Mouse (Mus musculus): ENCODE results near the gene L1cam. TPM values are rescaled to one million over a fixed set of nuclear protein-coding genes. Genes with fewer than 3 reads are reported as not detected.

L1cam gene
- polyA plus RNA-seq, 1 experiment from 2014 or later = 66.5 TPM

GRCm38 (mm10) chrX:73816596-73817314, 79.2 kb downstream of the L1cam start:
- no peaks in the 10 kb centered on the region for H3K9me3 ChIP-seq
- H3K9ac ChIP-seq (replicated peaks) = no peak overlapping the region
- peaks cover 9% of the 10 kb centered on the region; the same call in 1 of the 2 replicates for H3K4me1 ChIP-seq
- no peak overlapping the region for H3K4me2 ChIP-seq (replicated peaks)
- H3K4me3 ChIP-seq = no peak overlapping the region
- no peaks in the 10 kb centered on the region for H3K36me3 ChIP-seq
- ATAC-seq (replicated peaks) = no peak
- no peak overlapping the region for H3K27ac ChIP-seq (replicated peaks)
- WGBS = 55% methylated on average over 3 of the region's 3 CpGs
- H3K27me3 ChIP-seq = no peaks in the 10 kb centered on the region

DNA sequence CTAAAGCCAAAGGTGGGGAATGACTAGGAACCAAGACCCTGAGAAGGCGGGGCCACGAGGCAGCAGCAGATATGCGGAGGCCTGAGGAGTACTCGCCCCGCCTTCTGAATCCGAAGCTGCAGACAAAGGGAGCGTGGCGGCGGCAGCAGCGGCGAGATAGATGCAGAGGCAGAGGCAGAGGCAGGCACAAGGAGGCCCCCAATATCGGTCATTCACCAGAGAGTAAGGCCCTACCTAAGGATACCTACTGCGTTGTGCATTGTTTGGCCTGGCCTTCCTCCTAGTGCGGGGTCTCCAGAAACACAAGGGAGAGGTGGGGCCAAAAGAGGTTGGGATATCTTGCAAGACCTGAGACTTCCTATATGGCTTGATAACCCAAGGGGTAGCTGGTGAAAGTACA, 80.8 kb downstream of the L1cam start:
- no peaks in the 10 kb centered on the region for H3K9me3 ChIP-seq
- H3K27ac ChIP-seq (replicated peaks) = peak overlapping the region; percentile 66
- peak overlapping the region; percentile 56 for H3K9ac ChIP-seq (replicated peaks)
- WGBS = 17% methylated on average over 14 of the region's 14 CpGs
- no peaks in the 10 kb centered on the region for H3K36me3 ChIP-seq
- no peaks in the 10 kb centered on the region for H3K27me3 ChIP-seq
- H3K4me1 ChIP-seq = peaks cover 5% of the 10 kb centered on the region; the same call in 1 of the 2 replicates
- peak overlapping the region; percentile 39 for H3K4me3 ChIP-seq
- peak overlapping the region; percentile 50 for H3K4me2 ChIP-seq (replicated peaks)
- ATAC-seq (replicated peaks) = peak; percentile 90

DNA sequence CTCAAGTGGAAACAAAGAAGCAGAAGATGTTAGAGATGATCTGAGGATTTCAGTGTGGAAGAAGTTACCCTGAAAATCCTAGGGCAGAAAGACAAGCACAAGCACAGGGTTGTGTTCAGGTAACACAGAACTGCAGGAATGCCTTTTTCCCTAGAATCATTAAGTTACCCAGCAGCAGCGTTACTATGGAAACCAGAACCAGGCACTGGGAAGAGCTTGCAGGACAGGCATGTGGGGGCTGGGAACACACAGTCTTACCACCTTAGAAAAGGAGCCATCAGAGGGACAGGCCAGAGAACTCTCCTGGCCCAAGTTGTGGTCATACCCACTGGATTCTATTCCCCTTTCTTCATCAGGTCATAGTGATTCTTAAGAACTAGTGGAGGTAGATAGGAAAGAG, 90.1 kb downstream of the L1cam start:
- no peaks in the 10 kb centered on the region for H3K9me3 ChIP-seq
- no peak overlapping the region for H3K4me2 ChIP-seq (replicated peaks)
- no peak for ATAC-seq (replicated peaks)
- no peak overlapping the region for H3K4me3 ChIP-seq
- no peak overlapping the region; the same call in 1 of the 2 replicates for H3K27ac ChIP-seq (replicated peaks)
- H3K9ac ChIP-seq (replicated peaks) = no peak overlapping the region
- H3K36me3 ChIP-seq = no peaks in the 10 kb centered on the region
- WGBS = 85% methylated on average over 1 of the region's 1 CpGs
- H3K4me1 ChIP-seq = no peaks in the 10 kb centered on the region
- no peaks in the 10 kb centered on the region for H3K27me3 ChIP-seq

Other genes with a start within 250 kb of the L1cam start
- 105 and 109 TPM in 2 replicates for gene Pnck, start 236.0 kb downstream of the L1cam start, polyA plus RNA-seq (2015; fragmentation: Nextera tagmentation; extraction: Ambion mirVana)
- 6.5 and 7.0 TPM in 2 replicates for gene Slc6a8, start 223.0 kb downstream of the L1cam start, polyA plus RNA-seq (2015; fragmentation: Nextera tagmentation; extraction: Ambion mirVana)
- gene Bcap31, start 179.9 kb downstream of the L1cam start, polyA plus RNA-seq (2015; fragmentation: Nextera tagmentation; extraction: Ambion mirVana) = 98.3 and 101 TPM in 2 replicates
- gene Abcd1, start 179.5 kb downstream of the L1cam start, polyA plus RNA-seq (2015; fragmentation: Nextera tagmentation; extraction: Ambion mirVana) = 11.1 and 12.0 TPM in 2 replicates
- 0.14 and 0.15 TPM in 2 replicates for gene Plxnb3, start 139.0 kb downstream of the L1cam start, polyA plus RNA-seq (2015; fragmentation: Nextera tagmentation; extraction: Ambion mirVana)
- gene Srpk3, start 121.7 kb downstream of the L1cam start, polyA plus RNA-seq (2015; fragmentation: Nextera tagmentation; extraction: Ambion mirVana) = 1.5 and 1.8 TPM in 2 replicates
- gene Idh3g, start 109.2 kb downstream of the L1cam start, polyA plus RNA-seq (2015; fragmentation: Nextera tagmentation; extraction: Ambion mirVana) = 224 and 230 TPM in 2 replicates
- gene Ssr4, start 109.1 kb downstream of the L1cam start, polyA plus RNA-seq (2015; fragmentation: Nextera tagmentation; extraction: Ambion mirVana) = 126 and 133 TPM in 2 replicates
- gene Pdzd4, start 71.1 kb downstream of the L1cam start, polyA plus RNA-seq (2015; fragmentation: Nextera tagmentation; extraction: Ambion mirVana) = 3.9 and 4.0 TPM in 2 replicates
- 0.23 TPM in 1 of 2 replicates, not detected in the other for gene Avpr2, start 4.0 kb downstream of the L1cam start, polyA plus RNA-seq (2015; fragmentation: Nextera tagmentation; extraction: Ambion mirVana)
- 2.2 and 2.3 TPM in 2 replicates for gene Arhgap4, start 25.8 kb upstream of the L1cam start, polyA plus RNA-seq (2015; fragmentation: Nextera tagmentation; extraction: Ambion mirVana)
- gene Naa10, start 25.8 kb upstream of the L1cam start, polyA plus RNA-seq (2015; fragmentation: Nextera tagmentation; extraction: Ambion mirVana) = 108 and 110 TPM in 2 replicates
- 8.3 and 9.3 TPM in 2 replicates for gene Renbp, start 34.7 kb upstream of the L1cam start, polyA plus RNA-seq (2015; fragmentation: Nextera tagmentation; extraction: Ambion mirVana)
- gene Hcfc1, start 70.3 kb upstream of the L1cam start, polyA plus RNA-seq (2015; fragmentation: Nextera tagmentation; extraction: Ambion mirVana) = 59.4 and 61.6 TPM in 2 replicates
- 33.3 and 38.2 TPM in 2 replicates for gene Irak1, start 127.8 kb upstream of the L1cam start, polyA plus RNA-seq (2015; fragmentation: Nextera tagmentation; extraction: Ambion mirVana)
- gene Opn1mw, start 231.4 kb upstream of the L1cam start, polyA plus RNA-seq (2015; fragmentation: Nextera tagmentation; extraction: Ambion mirVana) = not detected in 2 replicates
- gene Mecp2, start 239.3 kb upstream of the L1cam start, polyA plus RNA-seq (2015; fragmentation: Nextera tagmentation; extraction: Ambion mirVana) = 15.9 and 16.4 TPM in 2 replicates

Data from forebrain, embryonic 15.5 days (tissue).